Mouse (Mus musculus) yolk sac, embryonic 10.5 days (tissue): ENCODE results near the gene Epx.
"Not testable (repeated sequence)": the region's sequence is repeated elsewhere in the genome, so short reads cannot be mapped to it uniquely, and the experiment has no call there.

Experiments
- DNase-seq: peaks from one replicate; pipeline ENCODE4 v3.0.0-alpha.2; 2017; ENCODE audit warnings: low spot score

Epx gene

DNA sequence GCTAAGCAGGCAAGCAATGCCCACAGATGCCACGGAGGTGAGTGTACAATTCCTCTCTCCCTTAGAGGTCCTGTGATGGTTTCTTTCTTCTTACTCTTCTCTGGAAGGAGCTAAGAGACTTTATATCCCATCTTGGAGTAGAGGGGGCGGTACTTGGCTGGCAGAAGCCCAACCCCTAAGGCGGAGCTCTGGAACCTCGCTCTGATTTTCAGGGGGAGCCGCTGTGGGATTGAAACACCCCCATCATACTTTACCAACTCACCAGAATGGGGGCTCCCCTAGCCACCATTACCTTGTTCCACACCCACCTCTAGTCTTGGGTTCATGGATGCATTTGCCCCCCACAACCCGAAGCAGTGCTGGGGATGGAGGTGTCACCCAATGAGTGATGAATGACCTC lies at the start of gene Epx:
Gene Epx, minus strand, starts transcription at position 101 of the 400 bp plus-strand sequence.
- no peak for DNase-seq

GRCm38 (mm10) chr11:87920966-87921365 lies 45.6 kb upstream of the Epx start, which contains the start of gene Olfr464:
Olfr464 (minus strand) TSS chr11:87920967.
- DNase-seq, result peak; percentile 33

DNA sequence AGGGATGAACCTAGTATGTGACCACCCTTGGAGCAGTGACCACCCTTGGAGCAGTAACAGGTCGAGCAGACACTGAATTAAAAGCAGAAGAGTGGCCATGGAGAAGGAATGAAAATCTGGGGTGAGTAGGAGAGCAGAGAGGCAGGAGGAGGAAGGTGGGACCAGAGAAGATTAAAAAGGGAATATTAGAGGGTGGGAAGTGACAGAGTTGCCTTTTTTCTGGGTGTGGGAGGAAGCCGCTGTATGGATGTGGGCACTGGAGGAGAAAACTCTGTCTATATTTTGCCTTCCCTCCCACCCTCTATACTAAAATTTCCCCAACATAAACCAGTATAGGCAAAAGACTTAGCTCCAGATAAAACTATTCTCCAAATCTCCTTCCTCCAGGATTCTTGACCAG lies 45.0 kb upstream of the Epx start:
- DNase-seq, result no peak

DNA sequence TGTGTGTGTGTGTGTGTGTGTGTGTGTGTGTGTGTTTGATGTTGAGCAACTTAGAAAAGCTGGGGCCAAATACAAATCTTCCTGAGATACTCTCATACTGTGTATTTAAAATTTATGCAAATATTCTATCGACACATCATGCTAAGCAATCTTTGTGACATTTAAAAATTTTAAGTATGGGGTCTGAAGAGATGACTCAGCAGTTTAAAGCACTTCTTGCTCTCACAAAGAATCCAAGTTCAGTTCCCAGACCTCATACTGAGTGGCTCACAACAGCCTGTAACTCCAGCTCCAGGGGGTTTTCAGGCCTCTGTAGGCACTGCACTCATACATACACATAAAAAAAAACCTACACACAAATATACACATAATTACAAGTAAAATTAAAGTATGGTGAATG lies 40.7 kb upstream of the Epx start:
- no peak for DNase-seq

DNA sequence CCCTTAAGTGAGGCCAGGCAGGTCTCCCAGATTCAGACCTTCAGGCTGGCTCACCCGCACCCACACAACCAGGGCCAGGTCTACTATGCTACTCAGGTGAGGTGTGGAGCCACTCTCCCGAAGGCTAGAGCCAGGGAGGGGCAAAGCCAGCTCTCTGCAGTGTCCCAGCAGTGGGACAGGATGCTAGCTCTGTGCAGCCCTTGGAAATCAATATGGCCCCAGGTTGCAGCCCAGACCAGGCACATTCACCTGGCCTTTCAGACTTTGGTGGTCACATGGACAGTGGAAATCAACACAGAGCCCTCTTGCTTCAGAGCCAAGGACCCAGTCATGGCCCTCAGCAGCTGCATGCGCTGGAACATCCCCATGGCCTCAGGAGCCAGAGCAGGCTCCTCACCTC lies 29.0 kb upstream of the Epx start:
- DNase-seq, result no peak

DNA sequence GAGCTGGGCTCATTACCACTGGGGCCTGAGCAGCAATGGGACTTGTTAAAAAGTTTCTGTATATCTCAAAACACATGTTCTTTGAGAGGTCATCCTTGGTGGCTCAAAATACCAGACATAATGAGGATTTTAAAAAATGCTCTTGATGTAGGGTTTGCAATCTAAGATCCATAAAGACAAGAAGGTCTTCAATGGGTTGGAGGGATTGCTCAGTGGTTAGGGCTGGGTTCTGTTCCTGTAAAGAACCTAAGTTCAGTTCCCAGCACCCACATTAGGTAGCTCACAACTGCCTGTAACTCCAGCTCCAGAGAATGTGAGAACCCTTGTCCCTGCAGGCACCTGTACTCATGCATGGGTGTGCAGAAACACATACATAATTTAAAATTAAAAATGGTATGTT lies 22.0 kb upstream of the Epx start, which contains the start of gene Olfr463:
Gene Olfr463, minus strand, starts transcription at position 101 of the 400 bp plus-strand sequence.
- no peak for DNase-seq

- no peak for DNase-seq
Observed at GRCm38 (mm10) chr11:87892168-87892567, 16.8 kb upstream of the Epx start, which contains the start of gene Olfr462. Olfr462 (minus strand) TSS chr11:87892268.

DNA sequence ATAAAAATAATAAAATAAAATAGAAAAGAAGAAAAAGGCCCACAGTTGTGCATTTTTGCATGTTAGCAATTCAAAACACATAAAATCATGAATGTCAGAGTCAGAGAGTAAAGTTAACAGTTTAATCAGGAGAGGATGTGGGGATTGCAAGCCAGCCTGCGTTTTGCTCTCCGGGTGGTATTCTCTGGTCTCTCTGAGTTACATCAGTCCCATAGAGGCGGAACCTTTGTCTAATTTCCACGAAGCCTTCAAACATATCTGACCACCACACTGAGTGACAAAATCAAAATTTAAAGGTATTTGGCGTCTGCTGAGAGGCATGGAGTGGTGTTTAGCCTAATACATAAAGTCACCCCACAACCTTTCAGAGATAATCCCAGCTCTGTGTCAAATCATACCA lies 9.5 kb upstream of the Epx start:
- DNase-seq, result no peak

- DNase-seq, result no peak
Observed at GRCm38 (mm10) chr11:87883493-87883892, 8.2 kb upstream of the Epx start.

GRCm38 (mm10) chr11:87881714-87882113 lies 6.4 kb upstream of the Epx start:
- no peak for DNase-seq

GRCm38 (mm10) chr11:87879826-87880225 lies 4.5 kb upstream of the Epx start:
- no peak for DNase-seq

DNA sequence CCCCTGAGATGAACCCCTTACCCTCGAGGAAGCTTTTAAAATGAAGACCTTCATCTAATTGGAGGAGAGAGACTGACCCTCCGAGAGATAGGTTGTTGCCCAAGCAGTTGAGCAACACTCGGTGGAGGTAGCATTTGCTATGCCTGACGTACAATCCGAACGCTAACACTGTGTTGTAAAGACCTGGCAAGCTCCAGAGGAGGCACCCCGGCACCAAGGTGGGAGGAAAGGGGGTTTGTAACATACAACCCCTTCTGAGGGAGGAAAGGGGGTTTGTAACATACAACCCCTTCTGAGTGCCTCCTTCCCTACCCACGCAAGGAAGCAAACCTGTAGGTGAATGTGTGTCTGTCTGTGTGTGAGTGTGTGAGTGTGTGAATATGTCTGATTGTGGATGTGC lies 3.6 kb downstream of the Epx start:
- no peak for DNase-seq

GRCm38 (mm10) chr11:87870096-87870495 lies 5.2 kb downstream of the Epx start:
- no peak for DNase-seq

GRCm38 (mm10) chr11:87866891-87867290 lies 8.4 kb downstream of the Epx start:
- not testable (repeated sequence) for DNase-seq

GRCm38 (mm10) chr11:87862805-87863204 lies 12.5 kb downstream of the Epx start:
- DNase-seq, result no peak

GRCm38 (mm10) chr11:87860426-87860825 lies 14.9 kb downstream of the Epx start:
- no peak for DNase-seq

GRCm38 (mm10) chr11:87859273-87859672 lies 16.1 kb downstream of the Epx start:
- no peak for DNase-seq

- no peak for DNase-seq
Observed at GRCm38 (mm10) chr11:87854550-87854949, 20.8 kb downstream of the Epx start.

DNA sequence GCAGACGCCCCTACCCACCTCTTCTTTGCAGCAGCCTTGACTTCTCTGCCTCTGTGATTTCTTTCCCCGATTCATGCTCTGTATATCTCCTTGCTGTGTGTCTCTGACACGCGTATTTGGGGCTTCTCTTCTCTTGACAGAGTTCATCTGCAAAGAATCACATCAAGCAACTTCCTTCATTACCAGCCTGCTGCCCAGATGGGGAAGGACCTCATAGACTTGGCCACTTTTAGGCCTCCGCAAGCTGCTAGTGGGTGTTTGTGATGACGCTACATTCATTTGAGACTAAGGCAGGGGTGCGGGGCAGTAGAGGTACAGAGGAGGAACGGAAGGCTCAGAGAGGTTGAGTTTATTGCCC lies 21.8 kb downstream of the Epx start:
- DNase-seq, result no peak

- DNase-seq, result peak; percentile 92
Observed at GRCm38 (mm10) chr11:87852690-87853596, 22.4 kb downstream of the Epx start, which contains the start of gene Mks1. Mks1 (plus strand) TSS chr11:87853215.

GRCm38 (mm10) chr11:87847884-87848283 lies 27.5 kb downstream of the Epx start:
- DNase-seq, result peak; percentile 18

DNA sequence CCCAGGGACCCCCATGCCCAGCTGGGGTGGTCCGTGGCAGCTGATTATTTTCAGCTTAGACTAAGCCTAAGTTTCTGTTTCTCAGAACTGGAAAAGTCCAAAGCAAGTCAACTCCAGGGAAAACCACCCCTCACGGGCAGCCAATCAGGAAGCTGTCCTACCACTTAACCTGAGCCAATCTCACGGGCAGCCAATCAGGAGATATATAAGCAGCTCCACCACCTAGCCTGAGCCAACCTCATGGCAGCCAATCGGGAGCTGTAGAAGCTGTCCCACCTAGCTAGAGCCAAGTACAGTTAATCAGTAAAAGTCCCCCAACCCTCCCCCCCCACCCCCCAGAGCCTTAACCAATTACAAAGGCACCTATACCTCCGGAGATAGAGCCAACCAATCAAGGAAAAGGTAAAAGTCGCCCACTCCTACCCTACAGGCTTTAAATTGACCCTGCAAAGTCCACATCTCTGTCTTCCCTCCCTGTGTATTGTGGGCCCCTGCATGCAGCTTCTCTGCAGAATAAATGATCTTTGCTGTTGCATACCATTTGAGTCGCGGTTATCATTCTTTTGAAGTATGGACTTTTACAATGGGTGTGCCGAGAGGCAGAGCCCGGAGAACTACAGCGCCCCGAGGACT lies 28.3 kb downstream of the Epx start:
- peak; percentile 10 for DNase-seq

- no peak for DNase-seq
Observed at GRCm38 (mm10) chr11:87841436-87841835, 33.9 kb downstream of the Epx start.
